Mouse (Mus musculus): ENCODE measurements at regions not wholly inside any gene's neighbourhood (a gene's known extent, or its start where the extent isn't known, plus 50 kb on each side); places are given as distances from the start of the nearest gene placed in this dataset.
"Not testable (repeated sequence)": the region's sequence is repeated elsewhere in the genome, so short reads cannot be mapped to it uniquely, and the experiment has no call there.

GRCm38 (mm10) chr7:138714731-138715130 lies 131.1 kb upstream of the Ppp2r2d start:
- H3K4me3 ChIP-seq (replicated peaks; ENCODE audit: low read length): no peak overlapping the region
- no peaks in the 10 kb centered on the region for H3K36me3 ChIP-seq (ENCODE audit: insufficient read depth, low read length)
- H3K9me3 ChIP-seq (ENCODE audit: low read length): no peaks in the 10 kb centered on the region
- H3K27me3 ChIP-seq (ENCODE audit: insufficient read depth, low read length): no peaks in the 10 kb centered on the region
- no peaks in the 10 kb centered on the region for H3K4me1 ChIP-seq (replicated peaks; ENCODE audit: low read depth, low read length)
- no peak for TF ChIP-seq CTCF (conservative IDR thresholded peaks at IDR 0.05; ENCODE audit: low read length)
- TF ChIP-seq NANOG (IDR thresholded peaks at IDR 0.05; ENCODE audit: borderline replicate concordance, low read length): no peak
- no peak for TF ChIP-seq POU5F1 (IDR thresholded peaks at IDR 0.05; ENCODE audit: borderline replicate concordance, low read length)

- no peaks in the 10 kb centered on the region for H3K36me3 ChIP-seq (ENCODE audit: insufficient read depth, low read length)
- no peak overlapping the region for H3K4me3 ChIP-seq (replicated peaks; ENCODE audit: low read length)
- no peaks in the 10 kb centered on the region for H3K4me1 ChIP-seq (replicated peaks; ENCODE audit: low read depth, low read length)
- no peak for TF ChIP-seq CTCF (conservative IDR thresholded peaks at IDR 0.05; ENCODE audit: low read length)
- TF ChIP-seq NANOG (IDR thresholded peaks at IDR 0.05; ENCODE audit: borderline replicate concordance, low read length): no peak
- TF ChIP-seq POU5F1 (IDR thresholded peaks at IDR 0.05; ENCODE audit: borderline replicate concordance, low read length): no peak
- peaks cover 5% of the 10 kb centered on the region; the same call in 1 of the 2 replicates for H3K9me3 ChIP-seq (ENCODE audit: low read length)
- no peaks in the 10 kb centered on the region for H3K27me3 ChIP-seq (ENCODE audit: insufficient read depth, low read length)
These were observed 137.5 kb upstream of the Ppp2r2d start for GRCm38 (mm10) chr7:138708373-138708772.

GRCm38 (mm10) chr7:138699599-138699998 lies 146.3 kb upstream of the Ppp2r2d start:
- H3K36me3 ChIP-seq (ENCODE audit: insufficient read depth, low read length); H3K4me1 ChIP-seq (replicated peaks; ENCODE audit: low read depth, low read length); H3K27me3 ChIP-seq (ENCODE audit: insufficient read depth, low read length); H3K4me3 ChIP-seq (replicated peaks; ENCODE audit: low read length): not testable (repeated sequence)
- H3K9me3 ChIP-seq (ENCODE audit: low read length): peaks cover 36% of the 10 kb centered on the region

- Histone ChIP-seq H3K36me3 (ENCODE audit: insufficient read depth, low read length) (no peaks in the 10 kb centered on the region), H3K4me1 (replicated peaks; ENCODE audit: low read depth, low read length) (no peaks in the 10 kb centered on the region), H3K4me3 (replicated peaks; ENCODE audit: low read length) (no peak overlapping the region), H3K9me3 (ENCODE audit: low read length) (peaks cover 18% of the 10 kb centered on the region), H3K27me3 (ENCODE audit: insufficient read depth, low read length) (no peaks in the 10 kb centered on the region)
- no peak for TF ChIP-seq CTCF (conservative IDR thresholded peaks at IDR 0.05; ENCODE audit: low read length)
- no peak for TF ChIP-seq NANOG (IDR thresholded peaks at IDR 0.05; ENCODE audit: borderline replicate concordance, low read length)
- no peak for TF ChIP-seq POU5F1 (IDR thresholded peaks at IDR 0.05; ENCODE audit: borderline replicate concordance, low read length)
These were observed 163.7 kb upstream of the Ppp2r2d start for GRCm38 (mm10) chr7:138682161-138682560.

- Histone ChIP-seq H3K9me3 (ENCODE audit: low read length) (peaks cover 6% of the 10 kb centered on the region; the same call in 1 of the 2 replicates), H3K4me1 (replicated peaks; ENCODE audit: low read depth, low read length) (no peaks in the 10 kb centered on the region)
- TF ChIP-seq NANOG (IDR thresholded peaks at IDR 0.05; ENCODE audit: borderline replicate concordance, low read length): no peak
These were observed 165.3 kb upstream of the Ppp2r2d start for GRCm38 (mm10) chr7:138680530-138680929.

GRCm38 (mm10) chr7:138679575-138679974 lies 166.3 kb upstream of the Ppp2r2d start:
- H3K9me3 ChIP-seq (ENCODE audit: low read length): peaks cover 6% of the 10 kb centered on the region; the same call in 1 of the 2 replicates
- TF ChIP-seq CTCF (conservative IDR thresholded peaks at IDR 0.05; ENCODE audit: low read length): no peak
- no peak for TF ChIP-seq POU5F1 (IDR thresholded peaks at IDR 0.05; ENCODE audit: borderline replicate concordance, low read length)
- no peak for TF ChIP-seq NANOG (IDR thresholded peaks at IDR 0.05; ENCODE audit: borderline replicate concordance, low read length)
- H3K27me3 ChIP-seq (ENCODE audit: insufficient read depth, low read length): no peaks in the 10 kb centered on the region
- no peak overlapping the region for H3K4me3 ChIP-seq (replicated peaks; ENCODE audit: low read length)
- no peaks in the 10 kb centered on the region for H3K36me3 ChIP-seq (ENCODE audit: insufficient read depth, low read length)
- H3K4me1 ChIP-seq (replicated peaks; ENCODE audit: low read depth, low read length): no peaks in the 10 kb centered on the region

More at GRCm38 (mm10) chr7:138680530-138680929, 165.3 kb upstream of the Ppp2r2d start:
- no peaks in the 10 kb centered on the region for H3K27me3 ChIP-seq (ENCODE audit: insufficient read depth, low read length)
- H3K36me3 ChIP-seq (ENCODE audit: insufficient read depth, low read length): no peaks in the 10 kb centered on the region
- no peak overlapping the region for H3K4me3 ChIP-seq (replicated peaks; ENCODE audit: low read length)

- H3K27me3 ChIP-seq (ENCODE audit: insufficient read depth, low read length): no peaks in the 10 kb centered on the region
- H3K36me3 ChIP-seq (ENCODE audit: insufficient read depth, low read length): no peaks in the 10 kb centered on the region
- H3K4me1 ChIP-seq (replicated peaks; ENCODE audit: low read depth, low read length): no peaks in the 10 kb centered on the region
- TF ChIP-seq CTCF (conservative IDR thresholded peaks at IDR 0.05; ENCODE audit: low read length) (no peak), NANOG (IDR thresholded peaks at IDR 0.05; ENCODE audit: borderline replicate concordance, low read length) (no peak), POU5F1 (IDR thresholded peaks at IDR 0.05; ENCODE audit: borderline replicate concordance, low read length) (no peak)
- no peaks in the 10 kb centered on the region for H3K9me3 ChIP-seq (ENCODE audit: low read length)
- H3K4me3 ChIP-seq (replicated peaks; ENCODE audit: low read length): no peak overlapping the region
These were observed 172.9 kb upstream of the Ppp2r2d start for GRCm38 (mm10) chr7:138672959-138673358.

GRCm38 (mm10) chr7:138668337-138668736 lies 177.5 kb upstream of the Ppp2r2d start:
- Histone ChIP-seq H3K9me3 (ENCODE audit: low read length) (peaks cover 19% of the 10 kb centered on the region), H3K27me3 (ENCODE audit: insufficient read depth, low read length) (no peaks in the 10 kb centered on the region), H3K36me3 (ENCODE audit: insufficient read depth, low read length) (no peaks in the 10 kb centered on the region), H3K4me3 (replicated peaks; ENCODE audit: low read length) (no peak overlapping the region), H3K4me1 (replicated peaks; ENCODE audit: low read depth, low read length) (no peaks in the 10 kb centered on the region)
- no peak for TF ChIP-seq NANOG (IDR thresholded peaks at IDR 0.05; ENCODE audit: borderline replicate concordance, low read length)
- TF ChIP-seq CTCF (conservative IDR thresholded peaks at IDR 0.05; ENCODE audit: low read length): no peak
- TF ChIP-seq POU5F1 (IDR thresholded peaks at IDR 0.05; ENCODE audit: borderline replicate concordance, low read length): no peak

GRCm38 (mm10) chr7:138660124-138660523 lies 185.8 kb upstream of the Ppp2r2d start:
- no peaks in the 10 kb centered on the region for H3K27me3 ChIP-seq (ENCODE audit: insufficient read depth, low read length)
- TF ChIP-seq POU5F1 (IDR thresholded peaks at IDR 0.05; ENCODE audit: borderline replicate concordance, low read length) (no peak), NANOG (IDR thresholded peaks at IDR 0.05; ENCODE audit: borderline replicate concordance, low read length) (no peak), CTCF (conservative IDR thresholded peaks at IDR 0.05; ENCODE audit: low read length) (no peak)
- H3K9me3 ChIP-seq (ENCODE audit: low read length): peaks cover 8% of the 10 kb centered on the region
- H3K4me1 ChIP-seq (replicated peaks; ENCODE audit: low read depth, low read length): peaks cover 22% of the 10 kb centered on the region
- H3K36me3 ChIP-seq (ENCODE audit: insufficient read depth, low read length): no peaks in the 10 kb centered on the region
- no peak overlapping the region for H3K4me3 ChIP-seq (replicated peaks; ENCODE audit: low read length)
